In the genomic region with DNA sequence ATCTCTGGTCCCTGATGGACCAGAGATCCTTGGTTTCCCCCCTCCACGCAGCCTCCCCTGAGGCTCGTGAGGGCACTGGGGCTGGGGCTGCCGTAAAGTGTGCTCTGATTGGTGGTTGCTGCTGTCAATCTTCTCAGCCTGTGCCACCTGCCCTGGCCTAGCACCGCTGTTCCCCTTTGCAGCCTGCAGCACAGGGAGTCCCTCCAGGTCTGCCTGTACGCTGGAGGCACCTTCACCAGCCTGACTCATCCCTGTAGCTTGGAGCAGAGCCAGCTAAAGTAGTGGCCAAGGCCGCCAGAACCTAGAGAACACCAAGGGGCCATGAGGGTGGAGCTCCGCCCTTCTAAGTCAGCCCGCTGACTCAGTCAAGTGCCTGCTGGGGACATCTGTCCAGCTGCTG, we compare ENCODE assay signal across 8 mouse cellular contexts. TPM values are rescaled to one million over a fixed set of nuclear protein-coding genes. Genes with fewer than 3 reads are reported as not detected.
DNase-seq lines count a peak whose midpoint lies in the region; ATAC-seq lines count a peak whose summit lies in the region.

No protein-coding gene starts in this region.

- no peak overlapping the region for H3K4me3 ChIP-seq in forebrain, embryonic 12.5 days (replicated peaks)
- no peak overlapping the region for H3K4me3 ChIP-seq in forebrain, embryonic 15.5 days
- no peak overlapping the region for H3K4me3 ChIP-seq in stomach, embryonic 15.5 days (replicated peaks)

- peak; percentile 71 for DNase-seq in urinary bladder, postnatal 14 days (ENCODE audit: low spot score)
- no peak for DNase-seq in urinary bladder, postnatal 4 days (ENCODE audit: low spot score in 2 of 2)
- peak; percentile 40 for DNase-seq in induced T-regulatory cell, adult 2 months (ENCODE audit: low read depth)

- no peaks in the 10 kb centered on the region for H3K36me3 ChIP-seq in forebrain, embryonic 12.5 days (replicated peaks)
- H3K36me3 ChIP-seq in forebrain, embryonic 15.5 days: no peaks in the 10 kb centered on the region
- H3K36me3 ChIP-seq in stomach, embryonic 15.5 days: no peaks in the 10 kb centered on the region

- no peaks in the 10 kb centered on the region for H3K9me3 ChIP-seq in forebrain, embryonic 12.5 days
- no peaks in the 10 kb centered on the region for H3K9me3 ChIP-seq in forebrain, embryonic 15.5 days
- no peaks in the 10 kb centered on the region for H3K9me3 ChIP-seq in stomach, embryonic 15.5 days

- peaks cover 16% of the 10 kb centered on the region for H3K27me3 ChIP-seq in forebrain, embryonic 12.5 days
- no peaks in the 10 kb centered on the region for H3K27me3 ChIP-seq in forebrain, embryonic 15.5 days
- H3K27me3 ChIP-seq in stomach, embryonic 15.5 days (replicated peaks): no peaks in the 10 kb centered on the region

- no peak for ATAC-seq in forebrain, embryonic 12.5 days (ENCODE audit: low FRiP score)
- no peak for ATAC-seq in forebrain, embryonic 15.5 days (replicated peaks)
- ATAC-seq in stomach, embryonic 15.5 days (ENCODE audit: insufficient read depth, low FRiP score, low read depth): peak; percentile 63
- no peak for ATAC-seq in granulocyte monocyte progenitor cell, adult 5-6 weeks (replicated peaks; ENCODE audit: poor library complexity, severe bottlenecking)
- no peak for ATAC-seq in megakaryocyte, adult 5-6 weeks (ENCODE audit: poor library complexity, severe bottlenecking)

- peaks cover 39% of the 10 kb centered on the region for H3K4me1 ChIP-seq in forebrain, embryonic 12.5 days
- H3K4me1 ChIP-seq in forebrain, embryonic 15.5 days: peaks cover 22% of the 10 kb centered on the region; the same call in 1 of the 2 replicates
- H3K4me1 ChIP-seq in stomach, embryonic 15.5 days: peaks cover 21% of the 10 kb centered on the region

- H3K9ac ChIP-seq in forebrain, embryonic 12.5 days: no peak overlapping the region
- no peak overlapping the region for H3K9ac ChIP-seq in forebrain, embryonic 15.5 days (replicated peaks)
- H3K9ac ChIP-seq in stomach, embryonic 15.5 days: no peak overlapping the region

- H3K4me2 ChIP-seq in forebrain, embryonic 12.5 days: 0 out of 2 replicates have a peak overlapping the region, but pooled peaks have one; percentile 10
- H3K4me2 ChIP-seq in forebrain, embryonic 15.5 days (replicated peaks): no peak overlapping the region
- H3K4me2 ChIP-seq in stomach, embryonic 15.5 days: peak overlapping the region; percentile 21; the same call in 1 of the 2 replicates

- H3K27ac ChIP-seq in forebrain, embryonic 12.5 days: no peak overlapping the region
- no peak overlapping the region for H3K27ac ChIP-seq in forebrain, embryonic 15.5 days (replicated peaks)
- no peak overlapping the region for H3K27ac ChIP-seq in stomach, embryonic 15.5 days

- 20% methylated on average over 8 of the region's 8 CpGs for WGBS in forebrain, embryonic 12.5 days
- 27% methylated on average over 8 of the region's 8 CpGs for WGBS in forebrain, embryonic 15.5 days
- WGBS in stomach, embryonic 15.5 days: 17% methylated on average over 8 of the region's 8 CpGs

RNA-seq across cellular contexts. Expression of a gene that starts 7.7 kb away (rescaled TPM):
- polyA plus RNA-seq in forebrain, embryonic 12.5 days (2016; fragmentation: Nextera tagmentation; extraction: Ambion mirVana): 0.10 TPM in 1 of 2 replicates, not detected in the other
- polyA plus RNA-seq in forebrain, embryonic 15.5 days (2015; fragmentation: Nextera tagmentation; extraction: Ambion mirVana): not detected in 2 replicates
- 0.19 and 0.23 TPM in 2 replicates for polyA plus RNA-seq in stomach, embryonic 15.5 days (2015; fragmentation: Nextera tagmentation; extraction: Ambion mirVana)
- not detected in 2 replicates for total RNA-seq in granulocyte monocyte progenitor cell, adult 5-6 weeks (2014; fragmentation: Nextera tagmentation)
- not detected in 2 replicates for total RNA-seq in granulocyte monocyte progenitor cell, adult 5-6 weeks (2017)
- total RNA-seq in megakaryocyte, adult 5-6 weeks (2015): not detected in 2 replicates
- not detected in 2 replicates for total RNA-seq in megakaryocyte, adult 5-6 weeks (2017)

RNA-seq across cellular contexts. Expression of a gene that starts 27.4 kb away (rescaled TPM):
- 0.06 TPM in 1 of 2 replicates, not detected in the other for polyA plus RNA-seq in forebrain, embryonic 12.5 days (2016; fragmentation: Nextera tagmentation; extraction: Ambion mirVana)
- polyA plus RNA-seq in forebrain, embryonic 15.5 days (2015; fragmentation: Nextera tagmentation; extraction: Ambion mirVana): not detected in 2 replicates
- 0.09 and 0.18 TPM in 2 replicates for polyA plus RNA-seq in stomach, embryonic 15.5 days (2015; fragmentation: Nextera tagmentation; extraction: Ambion mirVana)
- 0.19 and 0.21 TPM in 2 replicates for total RNA-seq in granulocyte monocyte progenitor cell, adult 5-6 weeks (2014; fragmentation: Nextera tagmentation)
- 0.04 TPM in 1 of 2 replicates, not detected in the other for total RNA-seq in granulocyte monocyte progenitor cell, adult 5-6 weeks (2017)
- 0.27 and 0.51 TPM in 2 replicates for total RNA-seq in megakaryocyte, adult 5-6 weeks (2015)
- total RNA-seq in megakaryocyte, adult 5-6 weeks (2017): 0.26 TPM in 1 of 2 replicates, not detected in the other

Comparison
In these comparisons a context has a peak if more than half of its experiments do, and no peak if none do; other contexts are left out.
1. DNase-seq: peak in urinary bladder, postnatal 14 days (single experiment) and induced T-regulatory cell, adult 2 months (single experiment); none in urinary bladder, postnatal 4 days (0 of 2).